Mouse (Mus musculus) heart, embryonic 12.5 days (tissue): Measurements from ENCODE around the gene Cacna2d3. TPM values are rescaled to one million over a fixed set of nuclear protein-coding genes. Genes with fewer than 3 reads are reported as not detected.
A peak's percentile ranks its signal among the peaks of the same experiment; 100 is the strongest.

Experiments
- ATAC-seq: fragments of 200-750 bp; cut with Nextera tagmentation; 2 replicates; pipeline ENCODE4 v1.8.0; 2017; ENCODE audit warnings: moderate TSS enrichment, moderate library complexity; ENCODE audit not compliant: insufficient number of reproducible peaks, low FRiP score
- H3K27ac ChIP-seq: fragments of 300-500 bp; sonication (generic); 2 replicates; pipeline ENCODE4 v1.5.1; 2016; ENCODE audit warnings: mild to moderate bottlenecking, moderate library complexity; ENCODE audit not compliant: poor library complexity, severe bottlenecking
- H3K27me3 ChIP-seq: fragments of 300-500 bp; sonication (generic); replicated peaks from 2 replicates; pipeline ENCODE4 v1.6.1; 2016; ENCODE audit warnings: mild to moderate bottlenecking, moderate library complexity
- H3K36me3 ChIP-seq: fragments of 300-500 bp; sonication (generic); 2 replicates; pipeline ENCODE4 v1.6.1; 2016; ENCODE audit warnings: mild to moderate bottlenecking, moderate library complexity
- H3K4me1 ChIP-seq: fragments of 300-500 bp; sonication (generic); replicated peaks from 2 replicates; pipeline ENCODE4 v1.6.1; 2016; ENCODE audit warnings: mild to moderate bottlenecking
- H3K4me2 ChIP-seq: fragments of 300-500 bp; sonication (generic); 2 replicates; pipeline ENCODE4 v1.6.1; 2016; ENCODE audit warnings: mild to moderate bottlenecking, moderate library complexity
- H3K4me3 ChIP-seq: fragments of 300-500 bp; sonication (generic); 2 replicates; pipeline ENCODE4 v1.5.1; 2016; ENCODE audit warnings: mild to moderate bottlenecking
- H3K9ac ChIP-seq: fragments of 300-500 bp; sonication (generic); 2 replicates; pipeline ENCODE4 v1.6.1; 2016; ENCODE audit warnings: mild to moderate bottlenecking, moderate library complexity
- H3K9me3 ChIP-seq: fragments of 300-500 bp; sonication (generic); replicated peaks from 2 replicates; pipeline ENCODE4 v1.6.1; 2016; ENCODE audit warnings: mild to moderate bottlenecking, moderate library complexity
- WGBS: fragments of 180-500 bp; shearing (Covaris S2); methylation state at CpG from one replicate; pipeline ENCODE4 v1.1.7; 2016; 5-methylcytosine and 5-hydroxymethylcytosine counted together
- polyA plus RNA-seq: library from polyadenylated mRNA; unstranded; fragments of >200 nt; fragmentation: Nextera tagmentation; extraction: Ambion mirVana; gene quantifications from 2 replicates; pipeline ENCODE4 v1.2.1, GENCODE M21; 2016

Gene Cacna2d3
- polyA plus RNA-seq, 1 experiment from 2014 or later: 1.3 TPM

GRCm38 (mm10) chr14:29196171-29196570, 525.5 kb downstream of the Cacna2d3 start:
- Histone ChIP-seq H3K4me1 (no peaks in the 10 kb centered on the region), H3K27ac (no peak overlapping the region), H3K4me2 (no peak overlapping the region), H3K9me3 (no peaks in the 10 kb centered on the region), H3K36me3 (no peaks in the 10 kb centered on the region), H3K27me3 (no peaks in the 10 kb centered on the region), H3K4me3 (no peak overlapping the region), H3K9ac (no peak overlapping the region)
- no peak for ATAC-seq

DNA sequence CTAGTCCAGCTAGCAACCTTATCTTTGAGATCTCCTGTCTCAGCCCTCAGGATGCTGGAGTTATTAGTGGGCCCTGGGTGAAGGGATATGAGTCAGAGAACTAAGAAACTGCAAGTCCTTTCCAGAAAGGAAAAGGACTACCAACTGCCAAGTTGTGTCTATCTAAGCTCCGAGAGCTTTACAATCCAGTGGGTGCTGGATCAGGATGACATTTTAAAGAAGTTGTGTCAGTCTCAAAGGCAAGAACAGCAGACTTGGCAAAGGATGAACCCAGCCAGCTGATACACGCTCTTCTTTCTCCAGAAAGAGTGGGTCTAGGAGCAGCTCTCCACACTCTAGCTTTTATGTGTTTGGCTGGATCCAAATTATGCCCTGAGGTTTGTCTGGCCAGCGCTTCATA, 530.2 kb downstream of the Cacna2d3 start:
- Histone ChIP-seq H3K9ac (no peak overlapping the region), H3K27me3 (no peaks in the 10 kb centered on the region), H3K27ac (no peak overlapping the region), H3K4me2 (no peak overlapping the region), H3K9me3 (no peaks in the 10 kb centered on the region), H3K4me1 (no peaks in the 10 kb centered on the region), H3K4me3 (no peak overlapping the region), H3K36me3 (no peaks in the 10 kb centered on the region)
- WGBS: 81% methylated on average over 3 of the region's 3 CpGs
- no peak for ATAC-seq

GRCm38 (mm10) chr14:29183730-29184129, 537.9 kb downstream of the Cacna2d3 start:
- no peak overlapping the region for H3K9ac ChIP-seq
- no peaks in the 10 kb centered on the region for H3K36me3 ChIP-seq
- H3K27ac ChIP-seq: no peak overlapping the region
- no peak overlapping the region for H3K4me3 ChIP-seq
- H3K27me3 ChIP-seq: no peaks in the 10 kb centered on the region
- no peak for ATAC-seq
- H3K4me2 ChIP-seq: no peak overlapping the region
- H3K9me3 ChIP-seq: no peaks in the 10 kb centered on the region
- WGBS: 77% methylated on average over 5 of the region's 5 CpGs
- peaks cover 8% of the 10 kb centered on the region; the same call in 1 of the 2 replicates for H3K4me1 ChIP-seq

DNA sequence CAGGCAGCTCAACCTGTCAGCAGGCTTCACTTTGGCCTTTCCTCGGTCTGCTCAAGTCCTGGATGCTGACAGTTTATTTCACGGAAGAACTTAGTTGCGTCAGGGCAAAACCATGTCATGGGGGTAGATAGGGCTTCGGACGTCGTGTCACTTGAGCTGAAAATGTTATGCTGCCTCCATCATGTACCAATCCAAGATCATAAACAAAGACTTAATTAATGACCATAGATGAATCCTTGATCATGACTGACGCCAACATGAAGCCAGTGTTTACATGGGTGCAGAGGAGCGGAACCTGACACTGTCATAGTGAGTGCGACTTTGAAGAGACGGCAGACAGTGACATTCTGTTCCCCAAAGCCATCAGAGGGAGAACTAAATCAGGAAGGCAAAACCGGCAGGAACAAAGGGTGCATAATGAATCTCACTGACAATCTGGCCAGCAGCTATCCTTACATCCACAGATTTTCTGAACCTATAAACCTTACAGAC, 542.2 kb downstream of the Cacna2d3 start:
- Histone ChIP-seq H3K27ac (no peak overlapping the region), H3K9me3 (no peaks in the 10 kb centered on the region), H3K9ac (no peak overlapping the region), H3K36me3 (no peaks in the 10 kb centered on the region), H3K4me1 (peaks cover 11% of the 10 kb centered on the region; the same call in 1 of the 2 replicates), H3K4me2 (peak overlapping the region; percentile 32), H3K4me3 (no peak overlapping the region), H3K27me3 (no peaks in the 10 kb centered on the region)
- 30% methylated on average over 11 of the region's 11 CpGs for WGBS
- ATAC-seq: no peak

DNA sequence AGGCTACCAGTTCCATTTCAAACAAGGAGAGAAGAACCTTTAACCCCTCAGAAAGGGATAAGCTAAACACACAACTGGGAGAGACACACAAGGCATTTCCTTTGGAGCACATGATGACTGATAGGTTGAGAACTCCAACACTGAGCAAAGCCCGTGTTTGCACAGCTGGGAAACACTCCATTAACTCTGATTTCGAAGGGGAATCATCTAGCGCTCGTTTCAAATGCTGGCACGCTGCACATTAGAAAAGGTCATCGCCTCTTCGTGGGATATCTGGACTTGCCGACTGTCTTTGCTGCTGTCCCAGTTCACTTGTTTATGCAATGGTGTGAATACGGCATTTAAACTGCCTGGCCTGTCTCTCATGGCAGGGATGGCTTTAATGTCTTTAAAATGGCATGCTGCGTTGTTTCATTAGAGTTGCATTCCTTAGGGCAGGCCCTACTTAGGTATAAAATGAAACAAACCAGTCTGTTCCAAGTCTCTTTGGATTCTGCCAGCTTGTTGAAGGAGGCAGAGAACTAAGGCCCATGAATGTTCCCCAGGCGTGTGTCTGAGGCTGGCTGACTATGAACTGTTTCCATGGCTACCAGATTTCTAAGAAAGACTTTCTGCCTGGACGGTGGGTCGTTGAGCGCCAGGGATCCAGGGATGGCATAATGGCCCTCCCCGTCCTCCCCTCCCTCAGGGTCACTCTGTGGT, 542.8 kb downstream of the Cacna2d3 start:
- no peaks in the 10 kb centered on the region for H3K27me3 ChIP-seq
- H3K9ac ChIP-seq: no peak overlapping the region
- H3K27ac ChIP-seq: peak overlapping the region; percentile 44
- H3K4me2 ChIP-seq: peak overlapping the region; percentile 32
- H3K4me3 ChIP-seq: no peak overlapping the region
- H3K9me3 ChIP-seq: no peaks in the 10 kb centered on the region
- ATAC-seq: peak; percentile 63; the same call in 1 of the 2 replicates
- H3K4me1 ChIP-seq: peaks cover 11% of the 10 kb centered on the region; the same call in 1 of the 2 replicates
- 43% methylated on average over 15 of the region's 15 CpGs for WGBS
- no peaks in the 10 kb centered on the region for H3K36me3 ChIP-seq

DNA sequence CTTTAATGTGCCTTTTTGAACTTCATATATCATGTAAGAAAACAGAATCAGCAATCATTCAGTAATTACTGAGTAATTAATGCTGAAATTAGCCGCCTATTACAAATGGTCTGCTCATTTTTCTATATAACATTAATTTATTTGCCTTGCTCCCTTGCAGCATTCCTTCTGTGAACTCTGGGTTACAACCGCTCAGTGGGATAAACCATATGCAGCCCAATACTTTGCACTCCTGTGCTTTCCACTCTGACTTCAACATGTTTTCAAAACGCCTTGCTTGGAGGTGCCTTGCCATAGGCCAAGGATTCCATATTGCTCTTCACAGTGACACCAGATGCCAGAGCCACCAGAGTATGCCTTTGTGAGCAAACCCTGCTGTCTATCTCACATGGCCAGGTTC, 546.9 kb downstream of the Cacna2d3 start:
- WGBS: 84% methylated on average over 3 of the region's 3 CpGs
- peaks cover 11% of the 10 kb centered on the region; the same call in 1 of the 2 replicates for H3K4me1 ChIP-seq
- no peak for ATAC-seq
- no peak overlapping the region for H3K4me3 ChIP-seq
- H3K27me3 ChIP-seq: no peaks in the 10 kb centered on the region
- no peak overlapping the region for H3K27ac ChIP-seq
- H3K36me3 ChIP-seq: no peaks in the 10 kb centered on the region
- H3K4me2 ChIP-seq: no peak overlapping the region
- no peaks in the 10 kb centered on the region for H3K9me3 ChIP-seq
- no peak overlapping the region for H3K9ac ChIP-seq

DNA sequence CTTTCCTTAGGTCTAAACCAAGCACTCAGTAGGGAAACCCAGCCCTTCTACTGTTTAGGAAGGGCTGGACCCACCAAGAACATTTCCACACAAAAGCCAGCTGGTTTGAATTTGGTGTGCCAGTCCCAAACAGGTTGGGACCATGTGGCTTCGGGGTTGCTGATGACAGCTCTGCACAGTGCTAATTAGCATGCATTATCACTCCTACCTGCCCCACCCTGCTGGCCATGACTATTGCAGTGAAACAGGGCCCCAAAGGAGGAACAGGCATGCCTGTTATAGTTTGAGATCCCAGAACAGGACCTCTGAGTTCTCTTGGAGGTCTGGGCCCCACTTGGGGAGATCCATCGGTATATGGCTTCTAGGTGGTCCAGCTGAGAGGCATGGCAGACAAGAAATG, 549.5 kb downstream of the Cacna2d3 start:
- no peak for ATAC-seq
- Histone ChIP-seq H3K36me3 (no peaks in the 10 kb centered on the region), H3K27ac (no peak overlapping the region), H3K4me1 (no peaks in the 10 kb centered on the region), H3K9ac (no peak overlapping the region), H3K9me3 (no peaks in the 10 kb centered on the region), H3K4me3 (no peak overlapping the region), H3K27me3 (no peaks in the 10 kb centered on the region), H3K4me2 (no peak overlapping the region)
- 70% methylated on average over 2 of the region's 2 CpGs for WGBS

DNA sequence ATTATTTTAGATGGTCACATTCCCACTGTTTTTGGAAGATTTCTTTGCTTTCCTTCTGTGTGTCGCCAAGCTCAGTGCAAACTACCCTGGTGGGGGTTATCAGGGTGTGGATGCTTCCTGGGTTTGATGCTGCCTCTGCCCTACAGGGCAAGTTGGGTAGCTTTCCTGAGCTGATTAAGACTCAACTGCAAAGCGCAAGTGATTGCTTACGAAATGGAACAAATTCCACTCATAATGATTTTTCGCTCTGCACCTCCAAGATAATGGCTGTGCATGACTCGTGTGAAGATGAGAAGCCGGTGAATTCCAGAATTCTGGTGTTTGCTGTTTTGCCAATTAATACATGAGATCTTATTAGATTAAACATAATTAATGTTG, 557.0 kb downstream of the Cacna2d3 start:
- Histone ChIP-seq H3K4me2 (no peak overlapping the region), H3K36me3 (no peaks in the 10 kb centered on the region), H3K27me3 (no peaks in the 10 kb centered on the region), H3K9ac (no peak overlapping the region), H3K4me1 (peaks cover 7% of the 10 kb centered on the region; the same call in 1 of the 2 replicates), H3K4me3 (no peak overlapping the region), H3K9me3 (no peaks in the 10 kb centered on the region), H3K27ac (no peak overlapping the region)
- WGBS: 69% methylated on average over 6 of the region's 6 CpGs
- no peak for ATAC-seq

GRCm38 (mm10) chr14:29163998-29164652, 557.5 kb downstream of the Cacna2d3 start:
- 72% methylated on average over 4 of the region's 4 CpGs for WGBS
- no peaks in the 10 kb centered on the region for H3K36me3 ChIP-seq
- no peak for ATAC-seq
- no peak overlapping the region for H3K4me2 ChIP-seq
- no peak overlapping the region for H3K9ac ChIP-seq
- no peaks in the 10 kb centered on the region for H3K27me3 ChIP-seq
- peaks cover 7% of the 10 kb centered on the region; the same call in 1 of the 2 replicates for H3K4me1 ChIP-seq
- H3K27ac ChIP-seq: no peak overlapping the region
- no peak overlapping the region for H3K4me3 ChIP-seq
- peaks cover 1% of the 10 kb centered on the region; the same call in 1 of the 2 replicates for H3K9me3 ChIP-seq

- Histone ChIP-seq H3K27me3 (no peaks in the 10 kb centered on the region), H3K4me2 (no peak overlapping the region), H3K27ac (no peak overlapping the region), H3K4me3 (no peak overlapping the region), H3K4me1 (no peaks in the 10 kb centered on the region), H3K36me3 (no peaks in the 10 kb centered on the region), H3K9me3 (peaks cover 7% of the 10 kb centered on the region), H3K9ac (no peak overlapping the region)
- 69% methylated on average over 3 of the region's 3 CpGs for WGBS
- no peak for ATAC-seq
Observed at GRCm38 (mm10) chr14:29159803-29160202, 561.9 kb downstream of the Cacna2d3 start.

DNA sequence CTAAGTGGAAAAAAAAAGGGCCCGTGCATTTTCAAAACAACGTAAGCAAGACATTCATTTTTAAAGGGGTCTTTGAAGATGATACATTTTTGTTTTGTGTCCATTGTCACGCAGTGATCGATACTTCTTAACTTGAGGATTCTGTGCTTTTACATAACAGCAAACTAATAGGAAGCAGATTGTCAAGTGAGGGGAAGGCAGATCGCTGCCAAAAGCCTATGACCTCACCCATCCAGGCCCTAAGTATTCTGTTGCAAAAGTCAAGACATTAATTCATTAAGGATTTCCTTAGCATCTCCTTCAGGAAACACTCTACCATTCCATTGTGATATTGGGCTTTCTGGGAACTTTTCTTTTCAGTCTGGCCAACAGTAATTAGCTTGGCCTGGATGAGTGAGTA, 564.6 kb downstream of the Cacna2d3 start:
- H3K36me3 ChIP-seq: no peaks in the 10 kb centered on the region
- no peaks in the 10 kb centered on the region for H3K27me3 ChIP-seq
- no peak overlapping the region for H3K4me3 ChIP-seq
- H3K4me1 ChIP-seq: no peaks in the 10 kb centered on the region
- H3K9me3 ChIP-seq: peaks cover 7% of the 10 kb centered on the region
- no peak for ATAC-seq
- H3K27ac ChIP-seq: no peak overlapping the region
- WGBS: 83% methylated on average over 5 of the region's 5 CpGs
- H3K4me2 ChIP-seq: no peak overlapping the region
- H3K9ac ChIP-seq: no peak overlapping the region
